Mouse (Mus musculus): ENCODE results near the gene Rph3al. TPM values are rescaled to one million over a fixed set of nuclear protein-coding genes. Genes with fewer than 3 reads are reported as not detected.

Rph3al gene
- total and polyA plus RNA-seq, 2 experiments from 2014 or later, result 2.5 to 3.1 TPM

DNA sequence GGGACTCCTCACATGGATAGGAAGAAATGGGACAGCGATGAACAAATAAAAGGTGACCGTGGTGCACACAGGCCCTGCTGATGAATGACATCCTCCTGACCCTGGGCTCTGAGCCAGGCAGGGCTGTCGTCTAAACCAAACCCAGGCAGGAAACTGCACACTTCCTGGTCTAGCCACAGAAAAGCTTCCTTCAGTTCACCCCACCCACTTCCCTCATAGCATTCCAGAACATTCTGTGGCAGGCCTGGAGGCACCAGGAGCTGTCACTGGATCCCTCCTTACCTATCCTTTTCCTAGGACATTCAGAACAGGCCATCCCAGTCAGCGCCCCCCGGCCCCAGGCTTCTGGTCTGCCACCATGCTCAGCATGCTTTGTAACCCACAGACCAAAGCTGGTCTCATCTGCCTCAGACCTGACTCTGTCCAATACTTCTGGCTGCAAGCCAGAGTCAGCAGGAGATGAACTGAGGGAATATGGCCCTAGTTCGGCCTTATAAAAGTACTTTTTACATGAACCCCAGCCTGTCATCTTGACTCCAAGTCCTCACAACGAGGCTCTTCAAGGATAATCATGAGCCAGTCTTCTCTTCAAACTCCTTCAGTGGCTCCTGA is 2.3 kb downstream of the Rph3al start:
- no peak for ATAC-seq
- WGBS, result 51% methylated on average over 7 of the region's 7 CpGs

DNA sequence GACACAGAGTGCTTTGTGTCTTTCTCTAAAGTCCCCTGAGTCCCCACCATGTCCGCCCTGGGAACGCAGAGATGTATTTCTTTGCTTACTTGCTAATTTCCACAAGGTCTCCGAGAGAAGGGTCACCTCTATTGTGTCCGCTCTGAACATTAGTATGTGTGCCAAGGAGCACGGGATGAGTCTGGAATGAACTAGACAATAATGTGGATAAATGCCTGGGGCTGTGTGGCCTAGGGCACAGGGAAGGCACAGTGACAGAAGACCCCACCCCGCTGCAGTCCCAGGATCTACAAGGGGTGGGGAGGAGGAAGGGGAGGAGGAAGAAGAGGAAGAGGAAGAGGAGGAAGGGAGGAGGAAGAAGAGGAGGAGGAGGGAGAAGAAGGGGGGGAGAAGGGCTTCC is 3.8 kb downstream of the Rph3al start:
- no peak overlapping the region for H3K9ac ChIP-seq (replicated peaks; ENCODE audit: low read length)
- H3K9me3 ChIP-seq (ENCODE audit: low read length), result no peaks in the 10 kb centered on the region
- no peak overlapping the region for H3K4me3 ChIP-seq (ENCODE audit: low read length)
- no peaks in the 10 kb centered on the region for H3K36me3 ChIP-seq (ENCODE audit: insufficient read depth, low read length)
- ATAC-seq, result no peak
- no peak for TF ChIP-seq CTCF (IDR thresholded peaks at IDR 0.05; ENCODE audit: low read depth)
- no peak overlapping the region for H3K4me2 ChIP-seq (ENCODE audit: low read depth, low read length)
- WGBS, result 32% methylated on average over 6 of the region's 6 CpGs
- no peaks in the 10 kb centered on the region for H3K27me3 ChIP-seq (ENCODE audit: insufficient read depth, low read length)
- H3K4me1 ChIP-seq (ENCODE audit: insufficient read depth, low read length), result no peaks in the 10 kb centered on the region; the same call in 1 of the 2 replicates
- no peak overlapping the region for H3K27ac ChIP-seq
- no peak for DNase-seq (ENCODE audit: low spot score)

More for the DNA sequence above, 2.3 kb downstream of the Rph3al start:
- H3K4me1 ChIP-seq (ENCODE audit: insufficient read depth, low read length), result no peaks in the 10 kb centered on the region; the same call in 1 of the 2 replicates
- H3K4me3 ChIP-seq (ENCODE audit: low read length), result no peak overlapping the region
- no peaks in the 10 kb centered on the region for H3K36me3 ChIP-seq (ENCODE audit: insufficient read depth, low read length)
- DNase-seq (ENCODE audit: low spot score), result peak; percentile 44
- H3K27me3 ChIP-seq (ENCODE audit: insufficient read depth, low read length), result no peaks in the 10 kb centered on the region
- H3K4me2 ChIP-seq (ENCODE audit: low read depth, low read length), result no peak overlapping the region
- H3K9me3 ChIP-seq (ENCODE audit: low read length), result no peaks in the 10 kb centered on the region
- no peak overlapping the region for H3K9ac ChIP-seq (replicated peaks; ENCODE audit: low read length)
- no peak for TF ChIP-seq CTCF (IDR thresholded peaks at IDR 0.05; ENCODE audit: low read depth)
- H3K27ac ChIP-seq, result no peak overlapping the region; the same call in 1 of the 2 replicates

DNA sequence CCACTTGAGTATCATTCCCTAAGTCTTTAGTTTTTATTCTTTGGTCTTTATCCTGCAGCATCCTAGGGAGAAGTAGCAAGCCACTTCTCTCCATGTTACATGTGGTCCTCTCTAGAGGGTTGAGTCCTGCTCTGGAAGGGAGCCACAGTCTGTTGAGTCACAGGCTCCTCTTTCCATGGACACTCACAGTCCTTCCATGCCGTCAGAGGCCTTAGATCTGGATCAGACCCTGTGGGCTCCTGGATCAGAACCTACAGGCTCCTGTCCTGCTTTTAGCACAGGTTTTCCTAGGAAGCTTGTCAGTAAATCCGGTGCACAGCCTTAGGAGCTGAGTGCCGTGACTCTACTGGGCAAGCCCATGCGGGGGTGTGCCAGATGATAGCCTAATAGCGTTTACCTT is 4.9 kb downstream of the Rph3al start:
- Histone ChIP-seq H3K27me3 (ENCODE audit: insufficient read depth, low read length) (no peaks in the 10 kb centered on the region), H3K4me2 (ENCODE audit: low read depth, low read length) (no peak overlapping the region), H3K27ac (no peak overlapping the region), H3K4me1 (ENCODE audit: insufficient read depth, low read length) (no peaks in the 10 kb centered on the region; the same call in 1 of the 2 replicates), H3K36me3 (ENCODE audit: insufficient read depth, low read length) (no peaks in the 10 kb centered on the region), H3K4me3 (ENCODE audit: low read length) (no peak overlapping the region), H3K9me3 (ENCODE audit: low read length) (no peaks in the 10 kb centered on the region), H3K9ac (replicated peaks; ENCODE audit: low read length) (no peak overlapping the region)
- DNase-seq (ENCODE audit: low spot score) (no peak), ATAC-seq (no peak)
- no peak for TF ChIP-seq CTCF (IDR thresholded peaks at IDR 0.05; ENCODE audit: low read depth)
- 93% methylated on average over 5 of the region's 5 CpGs for WGBS

DNA sequence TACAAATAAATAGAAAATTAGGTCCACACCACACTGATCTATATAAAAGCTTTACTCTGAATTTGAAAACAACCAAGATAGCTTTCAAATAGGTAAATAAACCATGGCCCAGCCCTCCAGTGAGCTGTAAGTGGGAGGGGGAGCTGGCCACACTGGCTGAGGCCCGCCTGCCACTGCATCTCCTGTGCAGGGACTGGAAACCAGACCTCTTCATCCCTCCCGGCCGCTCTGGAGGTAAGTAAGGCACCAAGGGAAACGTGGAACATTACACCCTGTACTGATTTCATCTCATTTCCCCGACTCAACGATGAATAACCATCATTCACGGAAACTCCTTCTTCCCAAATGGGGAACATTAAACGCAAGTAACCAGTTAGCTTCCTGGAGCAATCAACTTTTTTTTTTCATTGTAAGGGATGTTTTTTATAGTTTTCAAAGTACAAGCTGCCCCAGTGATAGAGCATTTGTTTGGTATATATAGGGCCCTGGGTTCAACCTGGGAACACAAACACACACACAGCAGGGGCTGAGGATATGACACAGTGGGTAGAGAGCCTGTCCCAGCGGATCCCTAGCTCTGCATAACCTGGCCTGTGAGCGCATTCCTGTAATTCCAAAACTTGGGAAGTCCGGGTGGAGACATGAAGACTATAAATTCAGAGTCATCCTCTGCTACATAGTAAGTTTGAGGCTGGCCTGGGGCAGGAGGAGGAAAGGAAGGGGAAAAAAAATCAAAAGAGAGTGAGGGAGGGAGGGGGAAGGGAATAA is 7.1 kb downstream of the Rph3al start:
- H3K27me3 ChIP-seq (ENCODE audit: insufficient read depth, low read length), result no peaks in the 10 kb centered on the region
- no peak for ATAC-seq
- H3K4me3 ChIP-seq (ENCODE audit: low read length), result no peak overlapping the region
- H3K9ac ChIP-seq (replicated peaks; ENCODE audit: low read length), result no peak overlapping the region
- H3K27ac ChIP-seq, result no peak overlapping the region
- no peak overlapping the region for H3K4me2 ChIP-seq (ENCODE audit: low read depth, low read length)
- H3K4me1 ChIP-seq (ENCODE audit: insufficient read depth, low read length), result peaks cover 5% of the 10 kb centered on the region; the same call in 1 of the 2 replicates
- no peaks in the 10 kb centered on the region for H3K9me3 ChIP-seq (ENCODE audit: low read length)
- no peaks in the 10 kb centered on the region for H3K36me3 ChIP-seq (ENCODE audit: insufficient read depth, low read length)
- DNase-seq (ENCODE audit: low spot score), result no peak
- no peak for TF ChIP-seq CTCF (IDR thresholded peaks at IDR 0.05; ENCODE audit: low read depth)
- WGBS, result 58% methylated on average over 11 of the region's 11 CpGs

DNA sequence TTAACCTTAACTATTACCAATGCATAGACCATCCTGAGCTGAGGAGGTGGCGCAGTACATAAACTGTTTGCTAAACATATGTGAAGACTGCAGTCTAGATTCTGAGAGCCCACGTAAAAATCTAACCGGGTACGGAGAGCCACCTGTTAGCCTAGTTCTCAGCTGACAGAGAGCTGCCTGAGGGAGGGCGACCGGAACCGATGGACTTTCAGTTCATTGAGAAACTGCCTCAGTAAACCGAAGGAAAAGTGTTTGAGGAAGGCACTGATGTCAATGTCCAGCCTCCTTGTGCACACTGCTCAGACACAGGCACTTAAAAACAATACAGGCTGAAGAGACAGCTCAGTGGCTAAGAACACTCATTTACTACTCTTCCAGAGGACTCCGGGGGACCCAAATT is 8.0 kb downstream of the Rph3al start:
- TF ChIP-seq CTCF (IDR thresholded peaks at IDR 0.05; ENCODE audit: low read depth), result no peak
- no peak for ATAC-seq
- Histone ChIP-seq H3K27me3 (ENCODE audit: insufficient read depth, low read length) (no peaks in the 10 kb centered on the region), H3K4me2 (ENCODE audit: low read depth, low read length) (no peak overlapping the region), H3K9me3 (ENCODE audit: low read length) (no peaks in the 10 kb centered on the region), H3K9ac (replicated peaks; ENCODE audit: low read length) (no peak overlapping the region), H3K4me1 (ENCODE audit: insufficient read depth, low read length) (peaks cover 8% of the 10 kb centered on the region; the same call in 1 of the 2 replicates), H3K4me3 (ENCODE audit: low read length) (no peak overlapping the region), H3K36me3 (ENCODE audit: insufficient read depth, low read length) (no peaks in the 10 kb centered on the region), H3K27ac (no peak overlapping the region)
- DNase-seq (ENCODE audit: low spot score), result no peak
- 75% methylated on average over 9 of the region's 9 CpGs for WGBS

DNA sequence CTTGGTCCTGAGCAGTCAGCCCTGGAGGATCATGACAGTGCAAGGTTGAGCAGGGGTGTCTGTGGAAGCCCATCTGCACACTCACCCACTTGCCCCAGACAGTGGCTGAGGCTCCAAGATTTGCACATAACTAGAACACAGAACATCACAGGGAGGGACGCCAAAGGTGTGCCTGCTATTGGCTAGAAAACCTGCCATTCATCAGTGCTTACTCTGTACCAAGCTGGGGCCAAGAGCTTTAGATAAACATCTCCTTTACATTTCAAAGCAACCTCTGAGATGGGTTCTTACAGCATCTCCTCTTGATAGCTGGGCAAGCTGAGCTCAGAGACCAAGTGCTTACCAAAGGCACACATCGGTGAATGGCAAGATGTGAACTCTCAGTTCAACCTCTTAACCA is 10.3 kb downstream of the Rph3al start:
- Histone ChIP-seq H3K36me3 (ENCODE audit: insufficient read depth, low read length) (no peaks in the 10 kb centered on the region), H3K4me1 (ENCODE audit: insufficient read depth, low read length) (peaks cover 8% of the 10 kb centered on the region; the same call in 1 of the 2 replicates), H3K9me3 (ENCODE audit: low read length) (no peaks in the 10 kb centered on the region), H3K4me3 (ENCODE audit: low read length) (no peak overlapping the region), H3K9ac (replicated peaks; ENCODE audit: low read length) (no peak overlapping the region), H3K27me3 (ENCODE audit: insufficient read depth, low read length) (no peaks in the 10 kb centered on the region), H3K27ac (no peak overlapping the region), H3K4me2 (ENCODE audit: low read depth, low read length) (no peak overlapping the region)
- WGBS, result 87% methylated on average over 2 of the region's 2 CpGs
- TF ChIP-seq CTCF (IDR thresholded peaks at IDR 0.05; ENCODE audit: low read depth), result no peak
- DNase-seq (ENCODE audit: low spot score) (no peak), ATAC-seq (no peak)

Measured in hindbrain, postnatal 0 days (tissue).